Mouse (Mus musculus): ENCODE measurements around the gene Klc1. TPM values are rescaled to one million over a fixed set of nuclear protein-coding genes. Genes with fewer than 3 reads are reported as not detected.

Klc1 gene
- polyA plus RNA-seq, 1 experiment from 2014 or later, result 282 TPM

Other genes with a start within 250 kb of the Klc1 start
- 726 and 782 TPM in 2 replicates for gene Eif5, start 220.8 kb upstream of the Klc1 start, polyA plus RNA-seq (2014; fragmentation: Nextera tagmentation; extraction: Ambion mirVana)
- gene Mark3, start 184.3 kb upstream of the Klc1 start, polyA plus RNA-seq (2014; fragmentation: Nextera tagmentation; extraction: Ambion mirVana), result 69.9 and 73.7 TPM in 2 replicates
- gene Ckb, start 86.5 kb upstream of the Klc1 start, polyA plus RNA-seq (2014; fragmentation: Nextera tagmentation; extraction: Ambion mirVana), result 2,717 and 2,900 TPM in 2 replicates
- gene Trmt61a, start 80.7 kb upstream of the Klc1 start, polyA plus RNA-seq (2014; fragmentation: Nextera tagmentation; extraction: Ambion mirVana), result 5.5 and 6.0 TPM in 2 replicates
- 62.2 and 64.1 TPM in 2 replicates for gene Bag5, start 45.6 kb upstream of the Klc1 start, polyA plus RNA-seq (2014; fragmentation: Nextera tagmentation; extraction: Ambion mirVana)
- 50.8 and 54.7 TPM in 2 replicates for gene Apopt1, start 45.6 kb upstream of the Klc1 start, polyA plus RNA-seq (2014; fragmentation: Nextera tagmentation; extraction: Ambion mirVana)
- 11.1 and 12.6 TPM in 2 replicates for gene Xrcc3, start 55.0 kb downstream of the Klc1 start, polyA plus RNA-seq (2014; fragmentation: Nextera tagmentation; extraction: Ambion mirVana)
- 63.7 and 64.1 TPM in 2 replicates for gene Zfyve21, start 55.3 kb downstream of the Klc1 start, polyA plus RNA-seq (2014; fragmentation: Nextera tagmentation; extraction: Ambion mirVana)
- 4.9 and 6.3 TPM in 2 replicates for gene Ppp1r13b, start 149.3 kb downstream of the Klc1 start, polyA plus RNA-seq (2014; fragmentation: Nextera tagmentation; extraction: Ambion mirVana)
- 565 and 627 TPM in 2 replicates for gene Atp5mpl, start 208.1 kb downstream of the Klc1 start, polyA plus RNA-seq (2014; fragmentation: Nextera tagmentation; extraction: Ambion mirVana)
- 0.87 and 1.4 TPM in 2 replicates for gene Tdrd9, start 212.7 kb downstream of the Klc1 start, polyA plus RNA-seq (2014; fragmentation: Nextera tagmentation; extraction: Ambion mirVana)
- not detected in 2 replicates for gene Rd3l, start 222.5 kb downstream of the Klc1 start, polyA plus RNA-seq (2014; fragmentation: Nextera tagmentation; extraction: Ambion mirVana)